Comparison of ENCODE assay signal across 13 mouse cellular contexts in the genomic region with DNA sequence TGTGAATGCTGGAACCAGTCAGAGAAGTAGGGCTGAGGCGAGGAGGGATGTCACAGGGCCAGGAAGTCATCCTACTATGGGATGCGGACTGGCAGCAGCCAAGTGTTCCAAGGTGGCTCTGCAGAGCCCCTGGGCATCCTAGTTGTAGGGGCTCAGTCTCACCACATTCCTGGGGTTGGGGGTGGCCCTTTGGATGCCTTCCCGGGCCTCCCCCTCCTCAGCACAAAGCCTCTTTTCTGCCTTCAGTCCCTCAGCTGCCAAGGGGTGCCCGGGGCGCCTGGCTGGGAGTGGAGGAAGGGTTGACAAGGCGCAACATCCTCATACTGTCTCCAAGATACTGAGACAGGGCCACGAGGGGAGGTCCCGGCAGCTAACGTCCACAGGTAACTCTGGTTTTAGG. TPM values are rescaled to one million over a fixed set of nuclear protein-coding genes. Genes with fewer than 3 reads are reported as not detected.
DNase-seq lines count a peak whose midpoint lies in the region; ATAC-seq and TF ChIP-seq lines count a peak whose summit lies in the region.
"Had no signal": no experiment of that assay in that cellular context is flagged by ENCODE, and none has a peak within 500 bp of the region (broad histone marks: within the 10 kb centered on the region; RNA-seq: fewer than 3 reads in every experiment).

No protein-coding gene starts in this region.

- TF ChIP-seq POLR2A in brain, embryonic 14.5 days (IDR thresholded peaks at IDR 0.05; ENCODE audit: borderline replicate concordance, extremely low read depth, insufficient read depth, insufficient read length, poor library complexity, severe bottlenecking): no peak

- peaks cover 21% of the 10 kb centered on the region; the same call in 1 of the 2 replicates for H3K27me3 ChIP-seq in liver, postnatal 0 days (ENCODE audit: insufficient read depth, low read length)

- peaks cover 17% of the 10 kb centered on the region for H3K4me1 ChIP-seq in liver, postnatal 0 days (ENCODE audit: insufficient read depth)

- TF ChIP-seq EP300 in liver, postnatal 0 days (IDR thresholded peaks at IDR 0.05; ENCODE audit: low read depth): no peak

- intact Hi-C loops in gastrocnemius, adult 2 months (cut with DNase I): no loop called here
- intact Hi-C loops in left cerebral cortex, postnatal 36 days (cut with DNase I): no loop called here

- H3K36me3 ChIP-seq in liver, postnatal 0 days (replicated peaks; ENCODE audit: insufficient read depth, low read length): no peaks in the 10 kb centered on the region
- H3K36me3 ChIP-seq: G1E; heart, embryonic 15.5 days had no signal

- no peak for ATAC-seq in liver, postnatal 0 days

- H3K9ac ChIP-seq in liver, postnatal 0 days (replicated peaks): no peak overlapping the region
- H3K9ac ChIP-seq: heart, embryonic 15.5 days; liver, embryonic 14.5 days had no signal

- no peak overlapping the region for H3K4me3 ChIP-seq in gastrocnemius, adult 2 months
- H3K4me3 ChIP-seq in liver, postnatal 0 days (ENCODE audit: low read depth, low read length): no peak overlapping the region
- H3K4me3 ChIP-seq: heart, embryonic 15.5 days had no signal

- 52% methylated on average over 9 of the region's 9 CpGs for whole genome bisulfite sequencing in liver, postnatal 0 days (ENCODE audit: insufficient replicate concordance)

- no peak for TF ChIP-seq CTCF in gastrocnemius, adult 2 months (IDR thresholded peaks at IDR 0.05)
- TF ChIP-seq CTCF in brain, embryonic 14.5 days (IDR thresholded peaks at IDR 0.05; ENCODE audit: borderline replicate concordance, extremely low read depth, insufficient read depth, insufficient read length): no peak
- TF ChIP-seq CTCF in liver, postnatal 0 days (IDR thresholded peaks at IDR 0.05; ENCODE audit: low read depth): no peak

- no peak for DNase-seq in gastrocnemius, adult 2 months
- DNase-seq in gastrocnemius, postnatal 25 days: no peak
- DNase-seq in layer of hippocampus, postnatal 10 days (ENCODE audit: low spot score in 2 of 2): peak; percentile 29 to 49
- DNase-seq in layer of hippocampus, adult 9-10 months (ENCODE audit: low spot score): no peak
- DNase-seq in brain, embryonic 14.5 days (ENCODE audit: low read depth): peak; percentile 73
- no peak for DNase-seq in liver, postnatal 0 days
- DNase-seq in left cerebral cortex, postnatal 36 days (ENCODE audit: low spot score in 2 of 2): no peak
- DNase-seq in lung, adult 18-20 months: no peak
- DNase-seq: retina, postnatal 1 day had no signal

- H3K4me2 ChIP-seq in liver, postnatal 0 days (ENCODE audit: low read depth, low read length): peak overlapping the region; percentile 84; the same call in 1 of the 2 replicates

- H3K9me3 ChIP-seq in liver, postnatal 0 days (ENCODE audit: low read length): no peaks in the 10 kb centered on the region
- H3K9me3 ChIP-seq: G1E; heart, embryonic 15.5 days; megakaryocyte, embryonic 14.5 days had no signal

- H3K27ac ChIP-seq in gastrocnemius, adult 2 months: peak overlapping the region; percentile 13; the same call in 1 of the 2 replicates
- peak overlapping the region; percentile 26; the same call in 1 of the 2 replicates for H3K27ac ChIP-seq in liver, postnatal 0 days (ENCODE audit: low read depth)
- H3K27ac ChIP-seq: heart, embryonic 15.5 days; liver, embryonic 14.5 days had no signal

RNA-seq across cellular contexts. Expression of a gene that starts 2.1 kb away (rescaled TPM):
- total RNA-seq in gastrocnemius, adult 2 months (2021): 10 to 100 TPM in 1 of 2 experiments, 1 to 10 TPM in 1; 5.4 to 10.9 TPM
- 10 to 100 TPM in 1 of 2 experiments, 1 to 10 TPM in 1; 9.4 to 15.4 TPM for total RNA-seq in gastrocnemius, postnatal 25 days (2021)
- 10 to 100 TPM; 41.3 to 45.4 TPM for total RNA-seq in layer of hippocampus, postnatal 10 days (2021)
- polyA plus RNA-seq in brain, embryonic 14.5 days (2012; rRNA removed): 10.3 and 13.4 TPM in 2 replicates
- polyA plus RNA-seq in liver, postnatal 0 days (2015; fragmentation: Nextera tagmentation; extraction: Ambion mirVana): 4.0 and 4.8 TPM in 2 replicates
- 10 to 100 TPM in 1 of 2 experiments, 1 to 10 TPM in 1; 9.8 to 10.9 TPM for total RNA-seq in left cerebral cortex, postnatal 36 days (2021)
- polyA plus RNA-seq: G1E had no signal

RNA-seq across cellular contexts. Expression of a gene that starts 50.9 kb away (rescaled TPM):
- 10 to 100 TPM; 79.3 to 86.5 TPM for total RNA-seq in gastrocnemius, adult 2 months (2021)
- total RNA-seq in gastrocnemius, postnatal 25 days (2021): 10 to 100 TPM; 69.3 to 82.6 TPM
- total RNA-seq in layer of hippocampus, postnatal 10 days (2021): 100 to 1,000 TPM; 332 TPM
- 402 and 518 TPM in 2 replicates for polyA plus RNA-seq in brain, embryonic 14.5 days (2012; rRNA removed)
- polyA plus RNA-seq in liver, postnatal 0 days (2015; fragmentation: Nextera tagmentation; extraction: Ambion mirVana): 146 and 157 TPM in 2 replicates
- total RNA-seq in left cerebral cortex, postnatal 36 days (2021): 100 to 1,000 TPM; 222 to 343 TPM

RNA-seq across cellular contexts. Expression of a gene that starts 51.2 kb away (rescaled TPM):
- total RNA-seq in gastrocnemius, adult 2 months (2021): 10 to 100 TPM; 24.1 to 32.1 TPM
- total RNA-seq in gastrocnemius, postnatal 25 days (2021): 10 to 100 TPM; 19.3 to 24.1 TPM
- total RNA-seq in layer of hippocampus, postnatal 10 days (2021): 10 to 100 TPM; 22.7 to 23.2 TPM
- 41.9 and 51.4 TPM in 2 replicates for polyA plus RNA-seq in brain, embryonic 14.5 days (2012; rRNA removed)
- polyA plus RNA-seq in liver, postnatal 0 days (2015; fragmentation: Nextera tagmentation; extraction: Ambion mirVana): 14.4 and 14.9 TPM in 2 replicates
- total RNA-seq in left cerebral cortex, postnatal 36 days (2021): 10 to 100 TPM; 22.2 to 26.2 TPM

Comparison
In these comparisons a context has a peak if more than half of its experiments do, and no peak if none do; other contexts are left out.
1. DNase-seq: peak in layer of hippocampus, postnatal 10 days (2 of 2) and brain, embryonic 14.5 days (single experiment); none in gastrocnemius, adult 2 months (single experiment), gastrocnemius, postnatal 25 days (single experiment), layer of hippocampus, adult 9-10 months (single experiment), liver, postnatal 0 days (single experiment), left cerebral cortex, postnatal 36 days (0 of 2) and lung, adult 18-20 months (0 of 2).